Mouse (Mus musculus): ENCODE measurements around the gene Etv6. TPM values are rescaled to one million over a fixed set of nuclear protein-coding genes. Genes with fewer than 3 reads are reported as not detected.

Gene Etv6
- polyA plus RNA-seq, 1 experiment: not detected

- no peak overlapping the region for H3K27ac ChIP-seq (ENCODE audit: insufficient read depth, low read depth, low read length)
- TF ChIP-seq POLR2A (IDR thresholded peaks at IDR 0.05; ENCODE audit: insufficient read depth, low read depth, low read length) (no peak), CTCF (IDR thresholded peaks at IDR 0.05; ENCODE audit: insufficient read depth, low read depth, low read length) (no peak)
- 80% methylated on average over 6 of the region's 6 CpGs for WGBS
- no peak overlapping the region for H3K4me3 ChIP-seq (ENCODE audit: insufficient read depth, low read depth, low read length)
- H3K4me1 ChIP-seq (ENCODE audit: control insufficient read depth, insufficient read depth, low read length): no peaks in the 10 kb centered on the region
Measured at GRCm38 (mm10) chr6:134078016-134078415, 42.5 kb downstream of the Etv6 start.

DNA sequence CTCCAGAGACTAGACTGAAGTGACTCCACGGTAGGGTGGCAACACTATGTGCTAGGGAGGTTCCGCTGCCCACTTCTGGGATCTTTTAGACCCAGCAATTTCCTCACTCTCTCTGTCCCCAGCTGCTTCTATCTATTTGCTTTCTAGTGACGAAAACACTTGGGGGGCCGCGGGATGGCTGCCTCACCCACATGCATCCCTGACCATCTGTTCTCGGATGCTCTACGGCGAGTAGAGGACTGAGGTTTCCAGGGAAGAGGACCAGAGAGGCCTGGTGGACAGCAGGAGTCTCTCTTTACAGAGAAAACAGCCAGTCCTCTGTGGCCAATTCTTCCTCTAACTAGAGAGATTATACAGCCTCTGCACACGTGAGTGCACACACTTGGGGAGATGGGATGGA is 43.6 kb downstream of the Etv6 start:
- 89% methylated on average over 9 of the region's 9 CpGs for WGBS
- TF ChIP-seq POLR2A (IDR thresholded peaks at IDR 0.05; ENCODE audit: insufficient read depth, low read depth, low read length) (no peak), CTCF (IDR thresholded peaks at IDR 0.05; ENCODE audit: insufficient read depth, low read depth, low read length) (no peak)
- H3K4me3 ChIP-seq (ENCODE audit: insufficient read depth, low read depth, low read length): no peak overlapping the region
- H3K27ac ChIP-seq (ENCODE audit: insufficient read depth, low read depth, low read length): no peak overlapping the region
- H3K4me1 ChIP-seq (ENCODE audit: control insufficient read depth, insufficient read depth, low read length): no peaks in the 10 kb centered on the region

DNA sequence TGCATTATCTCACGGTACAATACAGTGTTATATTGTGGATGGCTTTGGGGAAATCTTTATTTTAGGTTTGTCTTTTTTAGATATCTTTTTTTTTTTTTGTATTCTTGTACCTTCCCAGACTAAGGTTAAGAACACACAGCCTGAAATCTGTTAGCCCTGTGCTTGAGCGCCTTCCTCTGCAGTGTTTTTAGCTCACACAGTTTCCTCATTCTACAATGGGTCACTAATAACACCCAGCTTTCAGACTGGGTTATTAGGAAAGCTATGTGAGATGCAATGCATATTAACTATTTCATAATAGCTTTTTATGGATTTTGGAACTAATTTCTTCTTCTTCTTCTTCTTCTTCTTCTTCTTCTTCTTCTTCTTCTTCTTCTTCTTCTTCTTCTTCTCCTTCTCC is 44.1 kb downstream of the Etv6 start:
- Histone ChIP-seq H3K27ac (ENCODE audit: insufficient read depth, low read depth, low read length) (no peak overlapping the region), H3K4me3 (ENCODE audit: insufficient read depth, low read depth, low read length) (no peak overlapping the region), H3K4me1 (ENCODE audit: control insufficient read depth, insufficient read depth, low read length) (no peaks in the 10 kb centered on the region)
- 93% methylated on average over 2 of the region's 2 CpGs for WGBS
- TF ChIP-seq CTCF (IDR thresholded peaks at IDR 0.05; ENCODE audit: insufficient read depth, low read depth, low read length) (no peak), POLR2A (IDR thresholded peaks at IDR 0.05; ENCODE audit: insufficient read depth, low read depth, low read length) (no peak)

- TF ChIP-seq POLR2A (IDR thresholded peaks at IDR 0.05; ENCODE audit: insufficient read depth, low read depth, low read length): no peak
- TF ChIP-seq CTCF (IDR thresholded peaks at IDR 0.05; ENCODE audit: insufficient read depth, low read depth, low read length): no peak
Measured at GRCm38 (mm10) chr6:134080946-134081345, 45.4 kb downstream of the Etv6 start.

GRCm38 (mm10) chr6:134082229-134082920 is 46.9 kb downstream of the Etv6 start:
- no peaks in the 10 kb centered on the region for H3K4me1 ChIP-seq (ENCODE audit: control insufficient read depth, insufficient read depth, low read length)

More at GRCm38 (mm10) chr6:134080946-134081345, 45.4 kb downstream of the Etv6 start:
- Histone ChIP-seq H3K4me1 (ENCODE audit: control insufficient read depth, insufficient read depth, low read length) (no peaks in the 10 kb centered on the region), H3K27ac (ENCODE audit: insufficient read depth, low read depth, low read length) (no peak overlapping the region), H3K4me3 (ENCODE audit: insufficient read depth, low read depth, low read length) (no peak overlapping the region)
- 97% methylated on average over 5 of the region's 5 CpGs for WGBS

GRCm38 (mm10) chr6:134083428-134083827 is 47.9 kb downstream of the Etv6 start:
- Histone ChIP-seq H3K4me3 (ENCODE audit: insufficient read depth, low read depth, low read length) (no peak overlapping the region), H3K4me1 (ENCODE audit: control insufficient read depth, insufficient read depth, low read length) (no peaks in the 10 kb centered on the region), H3K27ac (ENCODE audit: insufficient read depth, low read depth, low read length) (no peak overlapping the region)
- WGBS: 45% methylated on average over 4 of the region's 4 CpGs
- TF ChIP-seq POLR2A (IDR thresholded peaks at IDR 0.05; ENCODE audit: insufficient read depth, low read depth, low read length) (no peak), CTCF (IDR thresholded peaks at IDR 0.05; ENCODE audit: insufficient read depth, low read depth, low read length) (no peak)

More at GRCm38 (mm10) chr6:134082229-134082920, 46.9 kb downstream of the Etv6 start:
- Histone ChIP-seq H3K4me3 (ENCODE audit: insufficient read depth, low read depth, low read length) (no peak overlapping the region), H3K27ac (ENCODE audit: insufficient read depth, low read depth, low read length) (no peak overlapping the region)
- TF ChIP-seq CTCF (IDR thresholded peaks at IDR 0.05; ENCODE audit: insufficient read depth, low read depth, low read length): no peak
- WGBS: 91% methylated on average over 15 of the region's 15 CpGs

GRCm38 (mm10) chr6:134086351-134086750 is 50.9 kb downstream of the Etv6 start:
- Histone ChIP-seq H3K27ac (ENCODE audit: insufficient read depth, low read depth, low read length) (no peak overlapping the region), H3K4me1 (ENCODE audit: control insufficient read depth, insufficient read depth, low read length) (peaks cover 4% of the 10 kb centered on the region), H3K4me3 (ENCODE audit: insufficient read depth, low read depth, low read length) (no peak overlapping the region)
- WGBS: 94% methylated on average over 7 of the region's 7 CpGs
- TF ChIP-seq POLR2A (IDR thresholded peaks at IDR 0.05; ENCODE audit: insufficient read depth, low read depth, low read length) (no peak), CTCF (IDR thresholded peaks at IDR 0.05; ENCODE audit: insufficient read depth, low read depth, low read length) (no peak)

GRCm38 (mm10) chr6:134087709-134088108 is 52.2 kb downstream of the Etv6 start:
- 90% methylated on average over 4 of the region's 4 CpGs for WGBS
- H3K4me3 ChIP-seq (ENCODE audit: insufficient read depth, low read depth, low read length): no peak overlapping the region
- TF ChIP-seq POLR2A (IDR thresholded peaks at IDR 0.05; ENCODE audit: insufficient read depth, low read depth, low read length) (no peak), CTCF (IDR thresholded peaks at IDR 0.05; ENCODE audit: insufficient read depth, low read depth, low read length) (no peak)
- peaks cover 4% of the 10 kb centered on the region for H3K4me1 ChIP-seq (ENCODE audit: control insufficient read depth, insufficient read depth, low read length)
- H3K27ac ChIP-seq (ENCODE audit: insufficient read depth, low read depth, low read length): no peak overlapping the region

GRCm38 (mm10) chr6:134089671-134090377 is 54.3 kb downstream of the Etv6 start:
- Histone ChIP-seq H3K4me1 (ENCODE audit: control insufficient read depth, insufficient read depth, low read length) (peaks cover 8% of the 10 kb centered on the region), H3K4me3 (ENCODE audit: insufficient read depth, low read depth, low read length) (no peak overlapping the region), H3K27ac (ENCODE audit: insufficient read depth, low read depth, low read length) (no peak overlapping the region)
- WGBS: 75% methylated on average over 7 of the region's 7 CpGs
- TF ChIP-seq POLR2A (IDR thresholded peaks at IDR 0.05; ENCODE audit: insufficient read depth, low read depth, low read length): no peak
